Mouse (Mus musculus): ENCODE measurements at regions not wholly inside any gene's neighbourhood (a gene's known extent, or its start where the extent isn't known, plus 50 kb on each side); places are given as distances from the start of the nearest gene placed in this dataset.

DNA sequence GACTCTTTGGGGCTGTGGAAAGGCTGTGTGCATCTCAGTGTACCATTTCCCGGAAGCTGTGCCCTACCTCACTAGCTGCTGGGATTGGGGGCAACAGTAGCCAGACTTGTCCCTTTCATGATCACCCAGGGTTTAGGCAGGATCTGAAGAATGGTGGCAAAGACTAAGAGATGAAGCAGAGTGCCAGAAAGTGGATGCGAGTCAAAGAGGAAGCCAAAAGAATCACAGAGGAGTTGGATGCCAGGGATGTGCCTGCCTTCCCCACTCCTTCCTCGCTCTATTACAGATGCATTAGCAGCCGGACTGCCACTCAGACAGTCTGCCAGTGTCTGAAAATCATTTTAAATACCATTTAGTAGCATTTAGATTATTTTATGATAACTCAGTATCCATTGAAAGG lies 271.5 kb upstream of the Slc24a2 start:
- DNase-seq: no peak

GRCm38 (mm10) chr4:87500441-87500840 lies 270.2 kb upstream of the Slc24a2 start:
- no peak for DNase-seq

- no peak for DNase-seq
These were observed 257.5 kb upstream of the Slc24a2 start for GRCm38 (mm10) chr4:87487798-87488197.

DNA sequence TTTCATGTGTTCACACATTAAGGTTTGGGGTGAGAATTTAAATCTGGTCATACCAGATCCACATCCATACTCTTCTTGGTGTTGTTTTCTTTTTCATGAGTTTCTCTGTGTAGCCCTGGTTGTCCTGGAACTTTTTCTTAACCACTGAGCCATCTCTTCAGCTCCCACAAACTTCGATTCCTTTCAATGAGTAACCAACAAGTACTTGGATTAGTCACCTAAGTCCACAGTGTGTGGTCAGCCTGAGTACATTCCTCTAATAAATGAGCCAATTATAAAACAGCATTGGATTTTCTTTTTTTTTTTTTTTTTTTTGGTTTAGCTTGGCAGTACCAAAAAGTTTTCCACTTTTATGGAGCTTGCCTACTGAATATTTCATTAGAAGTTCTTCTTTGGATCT lies 245.3 kb upstream of the Slc24a2 start:
- DNase-seq: no peak

GRCm38 (mm10) chr4:87473331-87474039 lies 243.2 kb upstream of the Slc24a2 start:
- DNase-seq: no peak

GRCm38 (mm10) chr4:87472787-87473186 lies 242.5 kb upstream of the Slc24a2 start:
- no peak for DNase-seq

DNA sequence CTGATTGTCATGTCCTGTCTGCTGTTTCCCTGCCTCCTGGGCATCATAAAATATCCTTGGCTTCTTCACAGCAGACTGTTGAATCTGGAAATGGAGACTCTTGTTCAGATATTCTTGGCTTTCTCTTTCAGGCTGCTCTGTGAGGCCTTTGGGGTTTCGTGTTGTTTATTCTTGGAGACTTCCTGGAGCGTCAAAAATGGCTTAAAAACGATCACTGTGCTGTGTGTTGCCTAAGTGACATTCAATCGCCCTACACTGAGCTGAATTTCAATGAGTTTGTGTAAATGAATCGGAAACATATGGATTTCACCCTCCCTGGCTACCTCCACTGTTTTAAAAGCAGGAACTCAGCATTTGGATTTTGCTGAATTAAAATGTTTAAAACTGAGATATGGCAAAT lies 241.1 kb upstream of the Slc24a2 start:
- no peak for DNase-seq

GRCm38 (mm10) chr4:87467600-87467999 lies 237.3 kb upstream of the Slc24a2 start:
- no peak for DNase-seq

- no peak for DNase-seq
These were observed 236.7 kb upstream of the Slc24a2 start for GRCm38 (mm10) chr4:87467018-87467417.

GRCm38 (mm10) chr4:87461181-87461912 lies 231.1 kb upstream of the Slc24a2 start:
- no peak for DNase-seq

DNA sequence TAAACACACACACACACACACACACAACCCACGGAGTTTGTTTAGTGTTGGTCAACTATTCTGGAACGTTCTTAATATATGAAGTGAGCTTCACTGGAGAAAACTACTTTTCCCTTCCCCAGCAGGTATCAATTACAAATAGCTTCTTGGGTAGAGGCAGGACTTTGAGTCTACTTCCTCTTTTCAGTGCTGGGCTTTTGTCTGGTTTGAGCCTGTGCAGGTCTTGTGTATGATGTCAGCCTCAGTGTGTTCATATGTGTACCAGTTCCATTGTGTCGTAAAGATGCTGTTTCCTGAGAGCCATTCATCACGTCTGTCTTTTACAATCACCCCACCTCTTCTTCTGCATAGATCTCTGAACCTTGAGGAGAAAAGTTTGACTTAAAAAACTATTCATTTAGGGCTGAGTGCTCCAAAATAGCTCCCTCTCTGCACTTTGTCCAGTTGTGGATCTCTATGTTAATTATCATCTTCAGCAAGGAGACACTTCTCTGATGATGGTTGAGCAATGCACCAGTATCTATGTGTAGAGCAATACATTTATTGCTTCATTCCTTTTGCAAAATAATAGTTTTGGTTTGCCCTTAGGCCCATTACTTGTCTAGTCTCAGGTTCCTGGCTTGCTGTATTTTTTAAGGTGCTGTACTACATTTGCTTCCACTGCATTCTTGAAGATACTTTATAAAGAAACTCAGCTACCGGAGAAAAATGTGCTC lies 225.7 kb upstream of the Slc24a2 start:
- no peak for DNase-seq

DNA sequence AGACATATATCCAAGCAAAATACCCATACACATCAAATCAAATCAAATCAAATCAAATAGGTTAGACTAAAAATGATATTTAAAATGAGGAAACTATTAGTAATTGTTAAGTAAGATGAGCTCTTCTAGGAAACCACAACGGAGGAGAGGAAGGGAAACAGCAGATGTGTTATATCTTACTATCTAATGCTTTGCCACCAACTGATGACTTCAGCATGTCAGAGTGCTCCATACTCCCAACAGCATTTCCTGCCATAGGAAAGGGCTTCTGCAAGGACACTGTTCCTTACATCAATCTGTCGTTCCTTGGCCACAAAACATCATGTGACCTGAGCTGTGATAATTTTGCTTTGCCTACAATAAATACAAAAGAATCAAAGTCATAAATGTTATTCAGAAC lies 221.8 kb upstream of the Slc24a2 start:
- no peak for DNase-seq

- DNase-seq: no peak
These were observed 221.0 kb upstream of the Slc24a2 start for GRCm38 (mm10) chr4:87451251-87451650.

- DNase-seq: no peak
These were observed 218.1 kb upstream of the Slc24a2 start for GRCm38 (mm10) chr4:87448338-87448737.

DNA sequence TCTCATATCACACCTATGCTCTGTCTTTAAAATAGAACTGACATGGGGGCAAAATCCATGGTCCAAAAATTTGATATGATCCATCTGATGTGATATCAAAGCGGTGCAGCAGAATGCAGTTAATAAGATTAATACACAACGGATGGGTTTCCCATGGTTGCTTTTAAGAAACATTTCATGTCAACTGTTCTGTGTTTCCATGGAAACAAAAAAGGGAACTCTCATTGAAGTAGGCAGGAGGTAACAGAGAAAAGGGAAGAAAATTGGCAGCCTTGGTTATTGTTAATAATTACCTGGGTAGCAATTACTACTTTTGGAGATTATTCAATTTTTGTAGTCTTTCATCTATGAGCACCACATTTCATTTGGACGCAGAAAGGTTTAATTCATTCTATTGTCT lies 216.6 kb upstream of the Slc24a2 start:
- no peak for DNase-seq

DNA sequence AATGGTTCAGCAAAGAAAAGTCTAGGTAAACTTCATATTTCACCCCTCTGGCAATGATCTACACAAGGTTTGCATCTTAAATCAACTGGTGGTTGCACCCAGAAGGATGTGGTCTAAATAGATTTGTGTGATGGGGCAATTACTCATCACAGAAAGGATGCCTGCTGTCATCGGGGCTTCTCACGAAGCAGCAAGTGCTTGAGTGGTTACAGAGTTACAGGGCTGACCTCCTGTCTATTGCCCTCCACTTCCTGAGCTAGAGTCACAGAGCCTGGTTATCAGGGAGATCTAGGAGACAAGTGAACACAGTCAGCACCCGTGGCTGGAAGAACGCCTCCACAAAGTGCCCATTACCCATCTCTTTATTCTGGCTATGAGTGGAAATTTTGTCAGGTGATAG lies 203.9 kb upstream of the Slc24a2 start:
- no peak for DNase-seq

DNA sequence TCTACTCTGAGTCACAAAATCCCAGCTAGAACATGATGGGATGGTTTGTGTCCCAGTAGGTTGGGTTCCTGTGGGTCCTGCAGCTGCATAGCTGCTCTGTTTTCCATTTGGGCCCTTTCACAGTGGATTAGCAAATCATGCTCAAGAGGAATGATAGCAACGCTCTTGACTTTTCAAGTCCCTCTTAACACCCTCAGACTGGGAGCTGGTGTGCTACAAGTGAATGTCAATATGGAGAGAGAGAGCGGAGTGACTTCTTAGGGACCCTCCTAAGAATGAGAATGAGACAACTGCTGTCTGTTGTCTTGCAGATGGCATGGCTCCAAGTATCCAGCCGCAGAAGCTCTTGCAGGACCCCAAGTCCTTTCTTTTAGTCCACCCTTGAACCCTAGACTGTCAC lies 198.1 kb upstream of the Slc24a2 start:
- no peak for DNase-seq

GRCm38 (mm10) chr4:87424066-87424465 lies 193.8 kb upstream of the Slc24a2 start:
- no peak for DNase-seq

DNA sequence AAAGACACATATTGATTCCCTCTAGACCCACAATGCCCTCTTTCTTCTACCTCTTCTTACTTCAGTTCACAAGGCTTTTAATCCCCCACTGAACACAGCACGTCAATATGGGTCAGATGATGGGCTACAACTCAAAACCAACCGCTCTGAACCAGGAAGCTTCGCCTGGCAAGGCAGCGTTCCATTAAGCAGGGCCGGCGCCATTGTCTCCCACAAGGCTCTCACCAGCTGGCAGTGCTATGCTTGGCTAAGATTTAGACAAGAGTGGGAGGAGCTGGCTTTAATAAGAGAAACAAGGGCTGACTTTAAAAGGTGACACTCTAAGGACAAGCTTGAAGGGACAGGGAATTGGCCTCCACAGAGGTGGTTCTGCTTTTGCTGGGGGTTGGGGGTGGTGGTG lies 192.3 kb upstream of the Slc24a2 start:
- DNase-seq: no peak

- DNase-seq: no peak
These were observed 173.1 kb upstream of the Slc24a2 start for GRCm38 (mm10) chr4:87403354-87403753.

- no peak for DNase-seq
These were observed 171.9 kb upstream of the Slc24a2 start for GRCm38 (mm10) chr4:87402173-87402556.

- no peak for DNase-seq
These were observed 171.3 kb upstream of the Slc24a2 start for GRCm38 (mm10) chr4:87401316-87402172.

DNA sequence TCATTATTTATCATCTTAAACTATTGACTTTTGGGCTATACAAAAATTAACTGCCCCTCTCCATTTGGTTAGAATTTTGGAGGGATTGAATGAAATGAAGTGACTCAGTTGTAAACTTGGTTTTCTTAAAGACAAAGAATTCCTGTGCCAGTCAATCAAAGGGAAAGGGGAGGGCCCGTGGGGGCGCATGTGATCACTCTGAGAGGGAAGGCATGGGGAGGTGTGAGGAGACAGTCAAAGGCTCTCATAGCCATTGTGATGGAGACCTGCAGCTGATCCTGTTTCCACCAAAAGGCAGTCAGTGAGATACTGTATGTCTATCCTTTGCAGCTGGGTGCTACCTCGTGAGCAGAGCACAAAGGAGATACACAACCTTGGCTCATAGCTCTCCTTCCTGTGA lies 156.6 kb upstream of the Slc24a2 start:
- no peak for DNase-seq
